Mouse (Mus musculus): ENCODE data around the gene Mlxipl.

DNA sequence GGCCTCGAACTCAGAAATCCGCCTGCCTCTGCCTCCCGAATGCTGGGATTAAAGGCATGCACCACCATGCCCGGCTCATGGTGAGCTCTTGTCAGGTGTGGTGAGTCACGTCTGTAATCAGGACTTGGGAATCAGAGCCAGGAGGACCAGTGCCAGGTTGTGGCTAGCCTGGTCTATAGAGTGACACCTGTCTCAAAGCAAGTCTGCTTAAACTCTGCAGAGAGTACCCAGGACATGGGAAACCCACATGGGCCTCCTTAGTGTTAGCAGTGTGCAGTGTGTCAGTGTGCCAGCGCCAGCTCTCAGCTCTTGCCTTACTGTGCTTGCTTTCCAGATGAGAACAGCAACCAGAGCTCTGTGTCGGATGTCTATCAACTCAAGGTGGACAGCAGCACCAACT lies 89.9 kb downstream of the Mlxipl start:
- TF ChIP-seq CTCF (IDR thresholded peaks at IDR 0.05; ENCODE audit: extremely low read depth, insufficient read length, insufficient replicate concordance, low read depth, low read length) (no peak), POLR2A (IDR thresholded peaks at IDR 0.05; ENCODE audit: low read depth, low read length) (no peak)
